Mouse (Mus musculus): ENCODE data around the gene Zfp867.
A peak's percentile ranks its signal among the peaks of the same experiment; 100 is the strongest.

The Zfp867 gene

DNA sequence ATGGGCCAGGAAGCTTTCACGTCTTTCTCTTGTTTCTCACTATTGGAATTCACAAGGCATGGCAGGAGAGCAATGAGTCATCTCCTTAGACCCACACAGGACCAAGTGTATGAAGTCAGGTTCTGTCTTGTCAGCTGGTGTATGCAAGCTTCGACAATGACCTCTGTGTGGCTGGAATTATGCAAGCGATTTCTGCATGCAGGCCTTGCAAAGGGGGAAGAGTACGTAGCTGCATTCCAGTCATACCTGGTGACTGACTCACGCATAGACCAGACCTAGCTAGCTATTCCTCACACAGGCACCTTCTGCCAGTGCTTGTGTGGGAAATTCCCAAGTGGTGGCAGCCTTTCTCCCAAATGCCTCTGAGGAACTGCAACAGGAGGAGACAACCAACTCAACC lies 13.3 kb downstream of the Zfp867 start:
- DNase-seq (ENCODE audit: low read depth, low spot score) = no peak

DNA sequence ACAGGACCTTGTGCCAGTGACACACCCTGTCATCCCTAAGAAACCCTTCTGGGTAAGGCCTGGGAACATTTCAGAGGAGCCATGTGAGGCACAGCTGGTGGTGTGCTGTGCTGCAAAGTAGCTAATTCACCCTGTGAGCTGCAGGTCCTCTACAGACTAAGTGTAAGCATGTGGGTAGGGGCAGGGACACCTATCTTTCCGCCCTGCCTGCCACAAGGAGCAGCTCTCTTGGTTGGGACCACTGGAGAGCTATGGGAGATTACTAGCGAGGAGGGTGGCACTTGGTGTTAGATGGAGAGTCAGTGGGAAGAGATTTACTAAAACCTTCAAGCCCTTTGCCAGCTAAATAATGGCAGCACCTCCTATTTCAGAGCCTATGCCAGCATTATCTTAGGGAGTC lies 15.4 kb downstream of the Zfp867 start:
- DNase-seq (ENCODE audit: low read depth, low spot score) = no peak

DNA sequence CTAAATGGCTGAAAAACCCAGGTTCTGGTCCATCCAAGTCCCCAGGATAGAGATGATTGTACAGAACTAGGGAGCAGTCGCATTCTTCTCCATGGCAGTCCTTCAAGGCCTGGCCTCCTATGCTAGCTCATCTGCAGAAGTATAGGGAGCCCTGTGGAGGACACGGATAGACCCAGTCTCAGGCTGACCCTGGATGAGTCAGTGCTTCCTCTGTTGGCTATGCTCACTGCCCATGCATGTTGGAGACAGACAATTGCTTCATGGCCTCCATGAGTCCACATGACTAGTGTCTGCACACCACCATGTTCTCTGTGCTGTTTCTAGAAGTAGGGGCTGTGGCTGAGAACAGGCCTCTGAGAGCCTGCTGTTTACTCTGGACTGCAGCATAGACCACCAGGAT lies 15.9 kb downstream of the Zfp867 start:
- no peak for DNase-seq (ENCODE audit: low read depth, low spot score)

DNA sequence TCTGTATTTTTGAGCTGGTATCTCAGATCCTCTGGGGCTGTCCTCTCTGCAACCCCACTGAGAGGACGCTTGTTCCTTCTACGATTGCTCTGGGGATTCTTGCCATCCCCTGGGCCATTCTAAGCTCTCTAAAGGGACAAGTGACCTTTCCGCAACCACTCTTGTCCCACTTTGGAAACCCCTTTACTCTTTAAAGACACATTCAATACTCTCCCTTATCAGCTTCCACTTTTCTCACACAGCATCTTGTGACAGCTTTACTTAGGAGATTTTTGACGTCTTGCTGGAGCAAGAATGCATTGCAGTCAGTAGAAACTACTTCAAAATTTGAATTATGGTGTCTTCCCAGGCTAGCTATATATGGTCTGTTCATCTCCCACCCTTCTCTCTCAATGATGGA lies 21.2 kb downstream of the Zfp867 start, which contains the start of gene Snap47:
Gene Snap47 (minus strand): TSS at position 101 of the 400 bp plus-strand sequence.
- no peak for DNase-seq (ENCODE audit: low read depth, low spot score)

- DNase-seq (ENCODE audit: low read depth, low spot score) = no peak
Measured at GRCm38 (mm10) chr11:59450230-59450771, 22.0 kb downstream of the Zfp867 start.

- peak; percentile 77 for DNase-seq (ENCODE audit: low read depth, low spot score)
Measured at GRCm38 (mm10) chr11:59449741-59450229, 22.5 kb downstream of the Zfp867 start, which contains the start of gene Jmjd4. Jmjd4 (plus strand) TSS chr11:59450045.

DNA sequence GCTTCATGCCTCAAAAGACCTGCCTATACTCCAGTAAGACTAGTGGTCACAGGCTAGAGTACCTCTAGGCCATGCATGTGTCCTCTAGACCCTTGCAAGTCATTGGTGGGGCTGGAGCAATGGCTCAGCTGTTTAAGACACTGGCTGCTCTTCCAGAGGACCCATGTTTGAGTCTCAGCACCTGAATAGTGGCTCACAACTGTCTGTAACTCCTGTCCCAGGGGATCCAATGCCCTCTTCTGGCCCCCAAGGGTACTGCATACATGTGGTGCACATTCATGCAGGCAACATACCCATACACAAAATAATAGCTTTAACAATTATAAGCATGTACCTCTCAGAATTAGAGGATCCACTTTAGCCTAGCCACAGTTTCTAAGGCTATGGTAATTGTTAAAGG lies 29.2 kb downstream of the Zfp867 start:
- no peak for DNase-seq (ENCODE audit: low read depth, low spot score)

DNA sequence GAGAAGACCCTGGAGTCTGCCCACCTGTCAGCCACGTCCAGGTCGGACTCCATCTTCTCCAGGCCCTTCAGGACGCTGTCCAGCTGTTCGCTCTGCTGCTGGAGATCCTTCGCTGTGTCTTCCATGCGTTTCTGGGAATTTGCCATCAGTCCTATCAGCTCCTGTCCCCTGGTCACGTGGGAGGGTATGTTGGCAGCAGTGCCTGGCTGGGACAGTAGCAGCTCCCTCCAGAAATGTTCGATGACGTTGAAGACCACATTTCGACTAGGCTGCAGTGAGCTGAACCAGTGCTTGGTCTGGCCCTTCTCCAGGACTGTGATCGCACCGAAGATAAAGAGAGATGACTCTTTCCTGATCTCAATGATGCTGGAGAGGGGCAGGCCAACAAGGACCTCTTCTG lies 34.3 kb downstream of the Zfp867 start:
- no peak for DNase-seq (ENCODE audit: low read depth, low spot score)

GRCm38 (mm10) chr11:59432261-59432660 lies 40.0 kb downstream of the Zfp867 start:
- no peak for DNase-seq (ENCODE audit: low read depth, low spot score)

DNA sequence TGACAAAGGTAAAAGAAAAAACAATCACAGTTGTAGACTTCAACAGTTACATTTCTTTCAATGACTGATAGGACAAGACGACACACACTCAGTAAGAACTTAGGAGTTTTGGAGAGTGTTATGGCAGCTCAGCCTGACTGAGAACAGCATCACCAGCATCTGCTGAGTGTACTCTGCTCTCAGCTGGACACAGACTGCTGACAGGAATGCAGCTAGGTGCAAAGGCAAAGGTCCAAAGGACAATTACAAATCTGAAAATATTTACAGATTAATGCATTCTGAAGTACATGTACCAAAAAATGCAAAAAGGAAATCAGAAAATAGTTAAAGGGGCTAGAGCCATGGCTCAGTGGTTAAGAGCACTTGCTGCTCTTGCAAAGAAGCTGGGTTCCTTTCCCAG lies 42.3 kb downstream of the Zfp867 start:
- no peak for DNase-seq (ENCODE audit: low read depth, low spot score)

DNA sequence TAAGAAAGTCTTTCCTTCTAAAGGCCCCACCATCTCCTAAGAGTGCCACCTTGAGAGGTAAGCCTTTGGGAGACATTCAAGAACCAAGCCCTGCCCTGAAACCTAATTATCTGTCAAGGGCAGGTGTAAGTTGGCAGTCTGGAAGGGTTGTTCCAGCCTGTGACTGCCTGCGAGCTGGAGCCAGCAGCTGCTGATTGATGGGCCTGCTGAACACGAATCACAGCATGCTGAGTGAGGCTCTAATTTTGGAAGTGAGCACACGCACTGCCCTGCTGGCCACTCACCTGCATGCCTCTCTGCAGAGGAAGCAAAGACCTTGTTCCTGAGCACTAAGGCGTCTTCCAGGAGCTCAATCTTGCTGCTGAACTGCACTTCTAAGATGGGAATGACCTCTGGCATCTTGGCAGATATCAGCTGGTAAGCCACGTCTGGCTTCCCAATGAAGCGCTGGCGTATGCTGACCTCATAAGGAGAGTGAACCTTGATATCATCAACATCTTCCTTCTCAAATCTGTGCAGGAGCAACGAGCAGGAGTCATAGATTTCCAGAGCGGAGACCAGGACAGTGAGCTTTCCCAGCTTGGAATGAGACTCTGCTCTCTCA lies 44.1 kb downstream of the Zfp867 start:
- no peak for DNase-seq (ENCODE audit: low read depth, low spot score)

DNA sequence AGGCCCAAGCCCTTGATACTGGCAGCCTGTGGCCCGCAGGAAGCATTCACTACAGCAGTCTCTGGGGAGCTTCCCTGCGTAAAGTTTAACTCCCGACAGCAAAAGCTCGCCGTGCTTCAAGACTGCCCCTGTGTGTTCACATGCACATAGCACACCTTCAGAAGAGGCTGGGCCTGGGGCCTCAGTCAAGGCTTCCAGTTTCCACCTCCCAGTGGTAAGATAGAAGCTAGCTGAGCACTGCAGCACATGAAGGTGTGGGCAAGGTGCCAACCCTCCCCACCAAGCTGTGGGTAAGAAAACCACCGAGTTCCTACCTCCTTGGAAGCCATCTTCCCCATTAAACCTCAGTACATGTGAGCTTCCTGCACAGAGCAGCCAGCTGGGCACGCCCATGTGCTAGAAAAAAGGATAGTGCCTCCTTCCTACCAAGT lies 46.6 kb downstream of the Zfp867 start:
- DNase-seq (ENCODE audit: low read depth, low spot score) = peak; percentile 35

GRCm38 (mm10) chr11:59423010-59423588 lies 49.2 kb downstream of the Zfp867 start:
- DNase-seq (ENCODE audit: low read depth, low spot score) = no peak

GRCm38 (mm10) chr11:59421967-59422366 lies 50.3 kb downstream of the Zfp867 start:
- no peak for DNase-seq (ENCODE audit: low read depth, low spot score)

GRCm38 (mm10) chr11:59421436-59421835 lies 50.8 kb downstream of the Zfp867 start:
- no peak for DNase-seq (ENCODE audit: low read depth, low spot score)

DNA sequence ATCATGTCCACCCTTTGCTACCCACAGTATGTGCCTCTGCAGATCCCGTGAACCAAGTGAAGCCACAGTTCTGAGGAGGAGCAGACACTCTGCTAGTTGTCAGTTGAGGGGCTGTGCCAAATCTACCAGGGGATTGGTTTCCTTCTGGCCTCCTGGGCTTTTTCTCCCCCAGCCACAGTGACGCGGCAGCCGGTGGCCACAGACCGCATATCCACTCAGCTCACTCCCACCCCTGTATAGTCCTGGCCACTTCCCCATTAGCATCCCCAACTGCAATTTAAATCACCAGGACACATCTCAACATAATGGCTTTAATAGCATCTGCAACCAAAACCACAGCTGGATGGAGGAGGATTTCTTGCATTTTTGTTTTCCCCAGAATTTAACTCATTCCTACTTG lies 53.6 kb downstream of the Zfp867 start:
- no peak for DNase-seq (ENCODE audit: low read depth, low spot score)

DNA sequence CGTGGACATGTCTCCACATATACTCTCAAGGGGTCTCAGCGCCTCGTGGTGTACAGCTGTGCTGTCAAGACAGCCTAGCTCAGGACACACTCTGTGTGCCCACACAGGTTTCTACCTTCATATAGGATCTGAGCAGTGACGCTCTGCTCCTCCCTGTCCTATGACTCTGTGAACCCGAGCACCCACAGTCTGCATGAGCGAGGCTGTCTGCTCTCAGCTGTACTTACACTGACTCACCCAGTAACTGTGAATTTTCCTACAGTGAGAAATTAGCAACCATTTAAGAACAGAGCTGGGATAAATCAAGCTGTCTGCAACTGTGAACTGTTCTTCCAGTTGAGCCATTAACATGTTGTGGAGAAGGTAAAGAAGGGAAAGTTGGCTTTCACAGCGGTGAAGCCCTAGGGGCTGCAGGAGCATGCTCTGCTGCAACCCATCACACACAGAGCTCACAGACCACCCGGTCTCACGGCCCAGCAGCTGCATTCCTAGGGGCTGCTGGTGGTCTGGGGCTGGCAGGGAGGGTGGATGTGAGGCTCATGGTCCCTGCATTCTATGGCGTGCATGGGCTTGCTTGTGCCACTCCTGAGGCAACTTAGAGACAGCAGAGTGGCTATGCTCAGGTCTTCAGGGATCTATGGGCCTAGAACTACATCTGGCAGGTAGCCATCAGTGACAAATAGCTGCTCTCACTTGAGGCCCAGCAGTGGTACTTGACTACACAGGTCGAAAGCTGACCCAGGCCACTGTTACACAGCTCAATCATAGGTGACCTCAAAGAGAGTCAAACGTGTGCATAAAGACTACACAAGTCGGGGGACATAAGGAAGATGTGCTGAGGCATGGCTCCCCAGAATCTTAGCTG lies 59.0 kb downstream of the Zfp867 start:
- peak; percentile 48 for DNase-seq (ENCODE audit: low read depth, low spot score)

DNA sequence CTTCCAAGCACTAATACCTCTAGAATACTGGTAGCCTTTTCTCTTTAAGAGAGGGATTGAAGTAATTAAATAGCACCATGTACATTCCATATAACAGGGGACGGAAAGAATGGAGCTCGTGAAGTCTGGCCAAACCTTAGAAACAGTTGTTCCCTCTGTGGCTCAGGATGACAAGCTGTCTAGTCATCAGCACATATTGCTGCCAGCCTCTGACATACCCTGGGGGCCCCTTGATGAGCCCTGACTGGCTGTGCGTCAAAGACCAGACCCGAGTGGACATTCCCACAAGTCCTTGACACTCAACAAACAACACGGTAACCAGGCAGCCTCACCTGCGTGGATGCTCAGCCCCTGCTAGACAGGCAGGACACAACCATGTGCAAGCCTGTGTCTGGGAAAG lies 60.2 kb downstream of the Zfp867 start:
- DNase-seq (ENCODE audit: low read depth, low spot score) = no peak

All from telencephalon, adult 2 months (tissue).